Mouse (Mus musculus): ENCODE data around the gene Defb47.

- peak; percentile 70 for TF ChIP-seq CTCF (IDR thresholded peaks at IDR 0.05; ENCODE audit: low read depth)
- no peak for TF ChIP-seq EP300 (IDR thresholded peaks at IDR 0.05; ENCODE audit: low read depth)
These were observed 22.8 kb upstream of the Defb47 start for GRCm38 (mm10) chr14:62975046-62975445.

Data from liver, postnatal 0 days (tissue).